Mouse (Mus musculus) heart, embryonic 15.5 days (tissue): ENCODE results near the gene Olfr575. TPM values are rescaled to one million over a fixed set of nuclear protein-coding genes. Genes with fewer than 3 reads are reported as not detected.

ENCODE experiments used
- ATAC-seq: fragments of 200-750 bp; cut with Nextera tagmentation; replicated peaks from 2 replicates; pipeline ENCODE4 v1.8.0; 2017; ENCODE audit warnings: low read depth, moderate TSS enrichment; ENCODE audit not compliant: insufficient number of reproducible peaks, insufficient read depth, low FRiP score
- H3K27ac ChIP-seq: fragments of 300-500 bp; sonication (generic); 2 replicates; pipeline ENCODE4 v1.5.1; 2015; ENCODE audit warnings: mild to moderate bottlenecking, inconsistent platforms
- H3K27me3 ChIP-seq: fragments of 300-500 bp; sonication (generic); 2 replicates; pipeline ENCODE4 v1.6.1; 2015; ENCODE audit warnings: inconsistent platforms
- H3K36me3 ChIP-seq: fragments of 300-500 bp; sonication (generic); 2 replicates; pipeline ENCODE4 v1.6.1; 2015; ENCODE audit warnings: mild to moderate bottlenecking, inconsistent platforms
- H3K4me1 ChIP-seq: fragments of 300-500 bp; sonication (generic); replicated peaks from 2 replicates; pipeline ENCODE4 v1.6.1; 2015; ENCODE audit warnings: inconsistent platforms
- H3K4me2 ChIP-seq: fragments of 300-500 bp; sonication (generic); 2 replicates; pipeline ENCODE4 v1.6.1; 2015; ENCODE audit warnings: inconsistent platforms, mild to moderate bottlenecking, moderate library complexity
- H3K4me3 ChIP-seq: fragments of 300-500 bp; sonication (generic); 2 replicates; pipeline ENCODE4 v1.5.1; 2015; ENCODE audit warnings: mild to moderate bottlenecking, inconsistent platforms
- H3K9ac ChIP-seq: fragments of 300-500 bp; sonication (generic); 2 replicates; pipeline ENCODE4 v1.6.1; 2015; ENCODE audit warnings: mild to moderate bottlenecking, inconsistent platforms
- H3K9me3 ChIP-seq: fragments of 300-500 bp; sonication (generic); replicated peaks from 2 replicates; pipeline ENCODE4 v1.6.1; 2016; ENCODE audit warnings: inconsistent platforms
- WGBS: fragments of 180-500 bp; shearing (Covaris S2); methylation state at CpG from one replicate; pipeline ENCODE4 v1.1.7; 2015; ENCODE audit warnings: mixed read lengths; 5-methylcytosine and 5-hydroxymethylcytosine counted together
- polyA plus RNA-seq: library from polyadenylated mRNA; unstranded; fragments of >200 nt; fragmentation: Nextera tagmentation; extraction: Ambion mirVana; gene quantifications from 2 replicates; pipeline ENCODE4 v1.2.1, GENCODE M21; 2015

Gene Olfr575
- not detected in 2 replicates for polyA plus RNA-seq

DNA sequence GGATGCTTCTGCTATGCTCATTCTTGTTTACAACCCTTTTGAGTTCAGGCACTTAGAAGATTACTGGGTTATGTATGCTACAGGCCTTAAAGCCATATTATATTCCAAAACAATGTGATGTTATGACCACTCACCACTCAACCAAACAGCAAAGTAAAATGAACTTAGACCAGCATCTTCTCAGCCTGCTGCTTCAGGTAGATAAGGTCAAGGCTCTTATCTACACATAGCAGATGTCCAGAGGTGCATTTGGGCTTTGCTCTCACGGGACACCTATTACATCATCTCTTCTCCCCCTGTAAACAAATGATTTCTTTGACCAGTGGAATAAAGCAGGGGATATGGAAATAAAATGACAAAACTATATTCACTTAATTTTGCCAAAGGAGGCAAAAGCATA is at the start of gene Olfr575:
Gene Olfr575, minus strand, starts transcription at position 183 of the 400 bp plus-strand sequence.
- H3K9ac ChIP-seq = no peak within 1 kb of the TSS
- no peak within 1 kb of the TSS for H3K27ac ChIP-seq
- no peak for ATAC-seq
- H3K4me3 ChIP-seq = no peak within 1 kb of the TSS
- H3K27me3 ChIP-seq = no peaks in the 10 kb centered on the region
- 20% methylated on average over 1 of the region's 1 CpGs for WGBS
- H3K9me3 ChIP-seq = no peaks in the 10 kb centered on the region
- no peaks in the 10 kb centered on the region for H3K36me3 ChIP-seq
- H3K4me2 ChIP-seq = no peak within 1 kb of the TSS
- H3K4me1 ChIP-seq = no peaks in the 10 kb centered on the region

- H3K27me3 ChIP-seq = no peaks in the 10 kb centered on the region
- H3K36me3 ChIP-seq = no peaks in the 10 kb centered on the region
- H3K4me3 ChIP-seq = no peak within 1 kb of the TSS
- H3K4me1 ChIP-seq = no peaks in the 10 kb centered on the region
- no peak within 1 kb of the TSS for H3K9ac ChIP-seq
- no peaks in the 10 kb centered on the region for H3K9me3 ChIP-seq
- ATAC-seq = no peak
- no peak within 1 kb of the TSS for H3K27ac ChIP-seq
- no peak within 1 kb of the TSS for H3K4me2 ChIP-seq
- 48% methylated on average over 3 of the region's 3 CpGs for WGBS
Measured at GRCm38 (mm10) chr7:102989224-102989623, 30.6 kb upstream of the Olfr575 start, which contains the start of gene Olfr578. Olfr578 (minus strand) TSS chr7:102989324.

- Histone ChIP-seq H3K9ac (no peak within 1 kb of the TSS), H3K27me3 (no peaks in the 10 kb centered on the region), H3K4me1 (no peaks in the 10 kb centered on the region), H3K4me3 (no peak within 1 kb of the TSS), H3K36me3 (no peaks in the 10 kb centered on the region), H3K27ac (no peak within 1 kb of the TSS), H3K4me2 (no peak within 1 kb of the TSS), H3K9me3 (no peaks in the 10 kb centered on the region)
- WGBS = 70% methylated on average over 2 of the region's 2 CpGs
- no peak for ATAC-seq
Measured at GRCm38 (mm10) chr7:102975843-102976242, 17.3 kb upstream of the Olfr575 start, which contains the start of gene Olfr577. Olfr577 (minus strand) TSS chr7:102975943.

- Histone ChIP-seq H3K4me2 (no peak overlapping the region), H3K4me1 (no peaks in the 10 kb centered on the region), H3K36me3 (no peaks in the 10 kb centered on the region), H3K9ac (no peak overlapping the region), H3K4me3 (no peak overlapping the region), H3K9me3 (no peaks in the 10 kb centered on the region), H3K27ac (no peak overlapping the region), H3K27me3 (no peaks in the 10 kb centered on the region)
- WGBS = 42% methylated on average over 1 of the region's 1 CpGs
- ATAC-seq = no peak
Measured at GRCm38 (mm10) chr7:102974399-102974798, 15.8 kb upstream of the Olfr575 start.

- H3K4me2 ChIP-seq = no peak within 1 kb of the TSS
- no peaks in the 10 kb centered on the region for H3K36me3 ChIP-seq
- no peak within 1 kb of the TSS for H3K4me3 ChIP-seq
- ATAC-seq = no peak
- no peaks in the 10 kb centered on the region for H3K27me3 ChIP-seq
- H3K9ac ChIP-seq = no peak within 1 kb of the TSS
- H3K4me1 ChIP-seq = no peaks in the 10 kb centered on the region
- H3K27ac ChIP-seq = no peak within 1 kb of the TSS
- 18% methylated on average over 2 of the region's 2 CpGs for WGBS
- H3K9me3 ChIP-seq = no peaks in the 10 kb centered on the region
Measured at GRCm38 (mm10) chr7:102962360-102962759, 3.8 kb upstream of the Olfr575 start, which contains the start of gene Olfr576. Olfr576 (plus strand) TSS chr7:102962660.

DNA sequence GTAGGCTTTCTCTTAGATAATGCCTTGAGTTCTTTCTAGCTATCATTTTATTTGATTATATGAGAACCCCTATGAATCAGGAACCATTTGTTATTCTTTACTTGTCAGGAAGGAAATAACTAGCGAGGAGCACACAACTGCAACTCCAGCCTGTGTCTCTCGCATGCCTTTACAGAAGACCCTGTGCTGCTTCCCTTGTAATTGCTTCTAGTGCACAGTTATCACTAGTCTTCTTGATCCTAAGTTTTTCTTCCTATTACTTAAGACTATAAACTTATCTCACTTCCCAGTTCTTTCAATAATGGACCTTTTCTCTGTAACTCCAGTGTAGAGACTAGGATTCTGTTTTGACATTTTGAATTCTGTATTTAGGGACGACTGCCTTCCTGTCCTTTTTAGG is 438 bp downstream of the Olfr575 start:
- no peak for ATAC-seq
- 62% methylated on average over 3 of the region's 3 CpGs for WGBS

DNA sequence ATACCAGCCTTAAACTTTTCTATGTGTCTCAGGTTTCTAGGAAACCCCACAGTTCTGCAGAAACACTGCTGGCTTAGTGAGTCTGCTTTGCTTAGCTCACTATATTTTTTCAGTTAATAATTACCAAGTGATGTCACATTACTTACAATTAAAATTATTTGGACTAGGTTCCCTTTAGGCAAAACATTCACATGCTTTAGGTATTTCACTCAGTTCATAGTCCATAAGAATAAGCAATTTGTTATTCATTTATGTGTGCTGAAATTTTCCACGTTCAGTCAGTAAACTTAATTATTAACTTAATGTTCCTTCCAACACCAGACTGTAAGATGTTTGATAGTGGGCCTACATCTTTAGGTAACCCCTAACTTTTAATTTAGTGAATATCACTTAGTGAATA is 7.8 kb downstream of the Olfr575 start:
- no peaks in the 10 kb centered on the region for H3K9me3 ChIP-seq
- H3K36me3 ChIP-seq = no peaks in the 10 kb centered on the region
- no peak for ATAC-seq
- no peak overlapping the region for H3K4me2 ChIP-seq
- H3K27ac ChIP-seq = no peak overlapping the region
- H3K27me3 ChIP-seq = no peaks in the 10 kb centered on the region
- no peak overlapping the region for H3K9ac ChIP-seq
- no peak overlapping the region for H3K4me3 ChIP-seq
- H3K4me1 ChIP-seq = no peaks in the 10 kb centered on the region
- WGBS = 58% methylated on average over 1 of the region's 1 CpGs

More for the DNA sequence above, 438 bp downstream of the Olfr575 start:
- H3K4me2 ChIP-seq = no peak overlapping the region
- no peak overlapping the region for H3K9ac ChIP-seq
- H3K36me3 ChIP-seq = no peaks in the 10 kb centered on the region
- no peaks in the 10 kb centered on the region for H3K4me1 ChIP-seq
- H3K27ac ChIP-seq = no peak overlapping the region
- no peaks in the 10 kb centered on the region for H3K9me3 ChIP-seq
- H3K4me3 ChIP-seq = no peak overlapping the region
- no peaks in the 10 kb centered on the region for H3K27me3 ChIP-seq

GRCm38 (mm10) chr7:102948167-102948566 is 10.4 kb downstream of the Olfr575 start, which contains the start of gene Olfr574:
Olfr574 (plus strand) TSS chr7:102948467.
- no peaks in the 10 kb centered on the region for H3K36me3 ChIP-seq
- no peaks in the 10 kb centered on the region for H3K27me3 ChIP-seq
- no peaks in the 10 kb centered on the region for H3K4me1 ChIP-seq
- no peaks in the 10 kb centered on the region for H3K9me3 ChIP-seq
- no peak within 1 kb of the TSS for H3K9ac ChIP-seq
- 76% methylated on average over 1 of the region's 1 CpGs for WGBS
- no peak within 1 kb of the TSS for H3K27ac ChIP-seq
- ATAC-seq = no peak
- no peak within 1 kb of the TSS for H3K4me2 ChIP-seq
- H3K4me3 ChIP-seq = no peak within 1 kb of the TSS

- WGBS = 71% methylated on average over 1 of the region's 1 CpGs
- H3K4me3 ChIP-seq = no peak overlapping the region
- ATAC-seq = no peak
- no peaks in the 10 kb centered on the region for H3K27me3 ChIP-seq
- H3K4me1 ChIP-seq = no peaks in the 10 kb centered on the region
- no peaks in the 10 kb centered on the region for H3K36me3 ChIP-seq
- no peaks in the 10 kb centered on the region for H3K9me3 ChIP-seq
- H3K27ac ChIP-seq = no peak overlapping the region
- H3K4me2 ChIP-seq = no peak overlapping the region
- H3K9ac ChIP-seq = no peak overlapping the region
Measured at GRCm38 (mm10) chr7:102943417-102943816, 15.2 kb downstream of the Olfr575 start.

DNA sequence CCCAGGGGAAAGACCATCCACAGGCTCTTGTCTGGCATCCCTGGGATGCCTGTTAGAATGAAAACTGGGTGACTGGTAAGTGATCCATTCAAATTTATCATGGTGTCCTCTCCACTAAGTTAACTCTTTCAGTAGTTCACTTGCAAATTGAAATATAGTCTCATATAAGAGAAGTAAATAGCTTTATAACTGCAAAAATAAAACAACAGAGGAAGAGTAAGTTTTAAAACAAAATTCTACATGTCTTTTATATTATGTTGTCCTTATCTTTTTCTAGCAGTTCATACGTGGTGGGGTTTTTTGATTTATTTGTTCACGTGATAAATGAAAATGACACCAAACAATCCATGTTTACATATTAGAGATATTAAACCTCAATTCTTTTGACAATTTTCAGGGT is 16.1 kb downstream of the Olfr575 start, which contains the start of gene Olfr573-ps1:
Gene Olfr573-ps1, minus strand, starts transcription at position 101 of the 400 bp plus-strand sequence.
- H3K9ac ChIP-seq = no peak within 1 kb of the TSS
- H3K9me3 ChIP-seq = no peaks in the 10 kb centered on the region
- WGBS = 78% methylated on average over 2 of the region's 2 CpGs
- H3K36me3 ChIP-seq = no peaks in the 10 kb centered on the region
- H3K4me2 ChIP-seq = no peak within 1 kb of the TSS
- H3K4me3 ChIP-seq = no peak within 1 kb of the TSS
- H3K27me3 ChIP-seq = no peaks in the 10 kb centered on the region
- H3K4me1 ChIP-seq = no peaks in the 10 kb centered on the region
- no peak for ATAC-seq
- H3K27ac ChIP-seq = no peak within 1 kb of the TSS

- Histone ChIP-seq H3K27ac (no peak overlapping the region), H3K4me2 (no peak overlapping the region), H3K4me1 (no peaks in the 10 kb centered on the region), H3K9ac (no peak overlapping the region), H3K4me3 (no peak overlapping the region), H3K27me3 (no peaks in the 10 kb centered on the region), H3K36me3 (no peaks in the 10 kb centered on the region), H3K9me3 (no peaks in the 10 kb centered on the region)
- 70% methylated on average over 3 of the region's 3 CpGs for WGBS
- no peak for ATAC-seq
Measured at GRCm38 (mm10) chr7:102927105-102927504, 31.5 kb downstream of the Olfr575 start.

- ATAC-seq = no peak
- Histone ChIP-seq H3K9ac (no peak within 1 kb of the TSS), H3K27me3 (no peaks in the 10 kb centered on the region), H3K9me3 (no peaks in the 10 kb centered on the region), H3K36me3 (no peaks in the 10 kb centered on the region), H3K4me2 (no peak within 1 kb of the TSS), H3K4me1 (no peaks in the 10 kb centered on the region), H3K27ac (no peak within 1 kb of the TSS), H3K4me3 (no peak within 1 kb of the TSS)
- WGBS = 50% methylated on average over 1 of the region's 1 CpGs
Measured at GRCm38 (mm10) chr7:102924109-102924508, 34.5 kb downstream of the Olfr575 start, which contains the start of gene Olfr572. Olfr572 (plus strand) TSS chr7:102924409.
